Mouse (Mus musculus) CH12.LX (cell line): ENCODE measurements around the gene Hsf4. TPM values are rescaled to one million over a fixed set of nuclear protein-coding genes. Genes with fewer than 3 reads are reported as not detected.

ENCODE experiments used
- DNase-seq: peaks from one replicate; pipeline ENCODE4 v3.0.0-alpha.2; 2013; ENCODE audit errors: extremely low read depth
- H3K27ac ChIP-seq: 2 replicates; pipeline ENCODE4 v1.5.1; 2012; ENCODE audit warnings: low read depth, mild to moderate bottlenecking, control low read depth, moderate library complexity; ENCODE audit not compliant: insufficient read depth
- H3K27me3 ChIP-seq: replicated peaks from 2 replicates; pipeline ENCODE3; 2012; ENCODE audit warnings: inconsistent platforms
- H3K36me3 ChIP-seq, 2 experiments: replicated peaks in 1 of 2; 2 replicates each; pipeline versions ENCODE3 to v1.6.1; 2012; ENCODE audit warnings: inconsistent platforms in 1 of 2, low read length in 1 of 2, mild to moderate bottlenecking in 1 of 2, mixed read lengths in 1 of 2, moderate library complexity in 1 of 2; ENCODE audit not compliant: control insufficient read depth in 1 of 2, insufficient read depth in 1 of 2
- H3K4me1 ChIP-seq, 2 experiments: 2 replicates each; pipeline ENCODE4 v1.6.1; 2012; ENCODE audit warnings: inconsistent platforms in 1 of 2, moderate library complexity in 1 of 2; ENCODE audit not compliant: insufficient read depth in 2 of 2, control insufficient read depth in 1 of 2
- H3K4me2 ChIP-seq: 2 replicates; pipeline ENCODE4 v1.6.1; 2012; ENCODE audit warnings: low read depth, mild to moderate bottlenecking, control low read depth; ENCODE audit not compliant: poor library complexity, insufficient read depth, severe bottlenecking
- H3K4me3 ChIP-seq, 3 experiments: fragments of 150-350 bp in 1 of 3; sonication (generic) in 1 of 3; replicated peaks in 1 of 3; 2 replicates each; pipeline versions ENCODE3 to v1.5.1; 2011 to 2012; ENCODE audit warnings: low read depth in 2 of 3, low read length in 2 of 3, mild to moderate bottlenecking in 2 of 3, moderate library complexity in 2 of 3, control low read depth in 1 of 3, improper control_type of control experiment in 1 of 3, inconsistent platforms in 1 of 3, mixed read lengths in 1 of 3; ENCODE audit not compliant: poor library complexity in 1 of 3
- H3K79me2 ChIP-seq: replicated peaks from 2 replicates; pipeline ENCODE4 v1.6.1; 2012; ENCODE audit warnings: mild to moderate bottlenecking, moderate library complexity; ENCODE audit not compliant: control insufficient read depth, poor library complexity, insufficient read depth, severe bottlenecking; ENCODE audit errors: extremely low read depth
- H3K9ac ChIP-seq: 2 replicates; pipeline ENCODE4 v1.6.1; 2012; ENCODE audit warnings: low read depth, mild to moderate bottlenecking, control low read depth, moderate library complexity; ENCODE audit not compliant: insufficient read depth
- H3K9me3 ChIP-seq: replicated peaks from 2 replicates; pipeline ENCODE3; 2012; ENCODE audit warnings: low read length, inconsistent platforms, mixed read lengths
- BHLHE40 ChIP-seq: IDR thresholded peaks from 2 replicates; pipeline ENCODE4 v1.6.1; 2011; ENCODE audit warnings: mild to moderate bottlenecking, low read depth, low read length, improper control_type of control experiment
- CHD1 ChIP-seq: IDR thresholded peaks from 2 replicates; pipeline ENCODE4 v1.6.1; 2012; ENCODE audit warnings: low read depth, low read length, improper control_type of control experiment, inconsistent platforms
- CHD2 ChIP-seq: IDR thresholded peaks from 2 replicates; pipeline ENCODE4 v1.6.1; 2011; ENCODE audit warnings: low read length, improper control_type of control experiment
- CTCF ChIP-seq, 2 experiments: IDR thresholded peaks in 1 of 2; conservative IDR thresholded peaks in 1 of 2; 2 replicates each; pipeline ENCODE4 v1.5.1; 2011 to 2012; ENCODE audit warnings: low read depth in 2 of 2, low read length in 2 of 2, improper control_type of control experiment in 1 of 2, inconsistent platforms in 1 of 2, mild to moderate bottlenecking in 1 of 2, moderate library complexity in 1 of 2
- ELF1 ChIP-seq: IDR thresholded peaks from 2 replicates; pipeline ENCODE4 v1.6.1; 2014; ENCODE audit warnings: low read depth, mild to moderate bottlenecking, inconsistent platforms, low read length, improper control_type of control experiment
- EP300 ChIP-seq: IDR thresholded peaks from 2 replicates; pipeline ENCODE4 v1.6.1; 2011; ENCODE audit warnings: low read length, improper control_type of control experiment
- ETS1 ChIP-seq: conservative IDR thresholded peaks from 2 replicates; pipeline ENCODE4 v1.6.1; 2012; ENCODE audit warnings: low read depth, mild to moderate bottlenecking, inconsistent platforms, low read length, improper control_type of control experiment, moderate library complexity
- HCFC1 ChIP-seq: IDR thresholded peaks from 2 replicates; pipeline ENCODE4 v1.6.1; 2012; ENCODE audit warnings: low read depth, mild to moderate bottlenecking, inconsistent platforms, low read length, improper control_type of control experiment
- IRF4 ChIP-seq: IDR thresholded peaks from 2 replicates; pipeline ENCODE4 v1.6.1; 2014; ENCODE audit warnings: low read depth, mild to moderate bottlenecking, inconsistent platforms, low read length, improper control_type of control experiment
- JUN ChIP-seq: IDR thresholded peaks from 2 replicates; pipeline ENCODE4 v1.6.1; 2011; ENCODE audit warnings: low read depth, mild to moderate bottlenecking, low read length, improper control_type of control experiment, moderate library complexity; ENCODE audit not compliant: insufficient read depth
- MAX ChIP-seq: IDR thresholded peaks from 2 replicates; pipeline ENCODE4 v1.6.1; 2011; ENCODE audit warnings: low read length, improper control_type of control experiment
- MAZ ChIP-seq: IDR thresholded peaks from 2 replicates; pipeline ENCODE4 v1.6.1; 2012; ENCODE audit warnings: low read depth, mild to moderate bottlenecking, inconsistent platforms, low read length, improper control_type of control experiment, moderate library complexity
- MEF2A ChIP-seq: IDR thresholded peaks from 2 replicates; pipeline ENCODE4 v1.6.1; 2014; ENCODE audit warnings: low read depth, mild to moderate bottlenecking, inconsistent platforms, low read length, improper control_type of control experiment, borderline replicate concordance
- NELFE ChIP-seq: IDR thresholded peaks from 2 replicates; pipeline ENCODE4 v1.6.1; 2011; ENCODE audit warnings: low read depth, low read length, improper control_type of control experiment
- PAX5 ChIP-seq: IDR thresholded peaks from 2 replicates; pipeline ENCODE4 v1.6.1; 2012; ENCODE audit warnings: low read length, inconsistent platforms, mixed read lengths
- POLR2A ChIP-seq: IDR thresholded peaks from 2 replicates; pipeline ENCODE4 v1.6.1; 2011; ENCODE audit warnings: low read depth, mild to moderate bottlenecking, improper control_type of control experiment, low read length
- POLR2AphosphoS2 ChIP-seq: IDR thresholded peaks from 2 replicates; pipeline ENCODE4 v1.6.1; 2011; ENCODE audit warnings: low read depth, low read length, improper control_type of control experiment
- RCOR1 ChIP-seq: conservative IDR thresholded peaks from 2 replicates; pipeline ENCODE4 v1.6.1; 2012; ENCODE audit warnings: low read depth, mild to moderate bottlenecking, inconsistent platforms, low read length, improper control_type of control experiment
- SIN3A ChIP-seq: IDR thresholded peaks from 2 replicates; pipeline ENCODE4 v1.6.1; 2012; ENCODE audit warnings: low read length, improper control_type of control experiment, inconsistent platforms
- TCF12 ChIP-seq: IDR thresholded peaks from 2 replicates; pipeline ENCODE4 v1.6.1; 2014; ENCODE audit warnings: low read depth, mild to moderate bottlenecking, inconsistent platforms, low read length, improper control_type of control experiment
- UBTF ChIP-seq: IDR thresholded peaks from 2 replicates; pipeline ENCODE4 v1.6.1; 2012; ENCODE audit warnings: low read depth, mild to moderate bottlenecking, inconsistent platforms, low read length, improper control_type of control experiment, moderate library complexity
- USF1 ChIP-seq: IDR thresholded peaks from 2 replicates; pipeline ENCODE4 v1.6.1; 2014; ENCODE audit warnings: low read depth, mild to moderate bottlenecking, inconsistent platforms, low read length, improper control_type of control experiment
- dilution Hi-C: fragments of 300-500 bp; cut with MboI; formaldehyde crosslinking; loops from 2 replicates; pipeline ENCODE4 v1.14.3; 2020; ENCODE audit warnings: low sequenced_read_pairs; ENCODE audit not compliant: extremely low pct_unique_long_range_greater_than_20kb, extremely low pct_ligation_motif_present
- in situ Hi-C: fragments of 300-500 bp; cut with MboI; formaldehyde crosslinking; loops from 3 replicates; pipeline ENCODE4 v1.14.3; 2019; ENCODE audit warnings: low sequenced_read_pairs, low pct_ligation_motif_present, low pct_unique_long_range_greater_than_20kb, mixed read lengths
- polyA plus RNA-seq: library from polyadenylated mRNA; unstranded; fragments of >175 nt; gene quantifications from 2 replicates; pipeline ENCODE4 v1.2.1, GENCODE M21; 2012; ENCODE audit warnings: low read depth; ENCODE audit not compliant: insufficient read length
- total RNA-seq, 2 experiments: library from RNA; depleted of rRNA; stranded (reverse); fragments of 300-350 nt in 1 of 2; fragments of >200 nt in 1 of 2; gene quantifications; 2 replicates each; pipeline ENCODE4 v1.2.3; 2012 to 2014

Hsf4 gene
- total and polyA plus RNA-seq, 3 experiments, result 0.08 TPM; not detected in 2

- H3K27me3 ChIP-seq, result no peaks in the 10 kb centered on the region
- no peaks in the 10 kb centered on the region for H3K9me3 ChIP-seq
- peaks cover 13 to 35% of the 10 kb centered on the region in 2 experiments for H3K4me1 ChIP-seq
- no peak overlapping the region for H3K27ac ChIP-seq
- no peak overlapping the region for H3K4me2 ChIP-seq
- dilution Hi-C loops, result no loop called here
- H3K9ac ChIP-seq, result no peak overlapping the region
- H3K36me3 ChIP-seq, result peaks cover 0 to 14% of the 10 kb centered on the region in 2 experiments
- no peak for DNase-seq
- no peak for TF ChIP-seq IRF4
- no peak for TF ChIP-seq MEF2A
- no peak for TF ChIP-seq CTCF (conservative IDR thresholded peaks at IDR 0.05 in 1 of 2, IDR thresholded peaks at IDR 0.05 in 1 of 2; ENCODE audit: low read depth in 2 of 2, low read length in 2 of 2)
- TF ChIP-seq POLR2AphosphoS2, result no peak
- TF ChIP-seq USF1, result no peak
- TF ChIP-seq NELFE, result no peak
- TF ChIP-seq PAX5, result no peak
- no peak overlapping the region for H3K4me3 ChIP-seq
- in situ Hi-C loops, result loop anchor here (5.0 kb wide), 1 partner anchor 36 kb away; the partner anchor contains the start of gene B3gnt9
- peaks cover 9% of the 10 kb centered on the region for H3K79me2 ChIP-seq
Measured at GRCm38 (mm10) chr8:105293405-105293804, 23.8 kb downstream of the Hsf4 start.

- no peaks in the 10 kb centered on the region for H3K9me3 ChIP-seq
- peak overlapping the region in 1 of 3 experiments; percentile 57 for H3K4me3 ChIP-seq
- dilution Hi-C loops (no loop called here), in situ Hi-C loops (loop anchor here (5.0 kb wide), 1 partner anchor 37 kb away; the partner anchor contains the start of gene B3gnt9)
- H3K27ac ChIP-seq, result peak overlapping the region; percentile 65; the same call in 1 of the 2 replicates
- no peaks in the 10 kb centered on the region for H3K27me3 ChIP-seq
- no peak for TF ChIP-seq RCOR1
- no peak for TF ChIP-seq MAZ
- H3K36me3 ChIP-seq, result peaks cover under 1 to 26% of the 10 kb centered on the region in 2 experiments
- peak overlapping the region; percentile 88 for H3K4me2 ChIP-seq
- H3K79me2 ChIP-seq, result peaks cover 20% of the 10 kb centered on the region
- H3K4me1 ChIP-seq, result peaks cover 12 to 42% of the 10 kb centered on the region in 2 experiments
- H3K9ac ChIP-seq, result 0 out of 2 replicates have a peak overlapping the region, but pooled peaks have one; percentile 45
- DNase-seq, result no peak
Measured at GRCm38 (mm10) chr8:105294776-105295175, 25.2 kb downstream of the Hsf4 start.

GRCm38 (mm10) chr8:105295256-105295655 lies 25.7 kb downstream of the Hsf4 start:
- Histone ChIP-seq H3K27me3 (no peaks in the 10 kb centered on the region), H3K4me3 (peak overlapping the region; percentile 57 to 96 (median 82)), H3K79me2 (peaks cover 23% of the 10 kb centered on the region), H3K4me2 (peak overlapping the region; percentile 88), H3K9ac (peak overlapping the region; percentile 45; the same call in 1 of the 2 replicates), H3K36me3 (peaks cover 5 to 30% of the 10 kb centered on the region in 2 experiments), H3K27ac (peak overlapping the region; percentile 65)
- DNase-seq, result peak; percentile 61
- in situ Hi-C loops (no loop called here), dilution Hi-C loops (no loop called here)
- TF ChIP-seq UBTF (no peak), ELF1 (no peak), CHD1 (0 out of 2 replicates have a peak, but pooled peaks have one; percentile 34), CHD2 (peak; percentile 44; the same call in 1 of the 2 replicates), RCOR1 (peak; percentile 91; the same call in 1 of the 2 replicates), HCFC1 (peak; percentile 31; the same call in 1 of the 2 replicates), SIN3A (peak; percentile 19; the same call in 1 of the 2 replicates), IRF4 (peak; percentile 67), MAZ (0 out of 2 replicates have a peak, but pooled peaks have one; percentile 51), BHLHE40 (0 out of 2 replicates have a peak, but pooled peaks have one; percentile 9), JUN (no peak), TCF12 (peak; percentile 77), MAX (peak; percentile 58; the same call in 1 of the 2 replicates), POLR2A (no peak), ETS1 (no peak), EP300 (peak; percentile 65)
- TF ChIP-seq, all 38 proteins: peak for 11
- no peaks in the 10 kb centered on the region for H3K9me3 ChIP-seq
- H3K4me1 ChIP-seq, result peaks cover 8 to 42% of the 10 kb centered on the region in 2 experiments
